Mouse (Mus musculus) liver, adult (tissue): ENCODE results near the gene Soga1.
A peak's percentile ranks its signal among the peaks of the same experiment; 100 is the strongest.

Source experiments
- GATA4 ChIP-seq: IDR thresholded peaks from 2 replicates; pipeline ENCODE4 v1.6.1; 2014; ENCODE audit warnings: mild to moderate bottlenecking, low read length; ENCODE audit not compliant: insufficient replicate concordance

Gene Soga1

DNA sequence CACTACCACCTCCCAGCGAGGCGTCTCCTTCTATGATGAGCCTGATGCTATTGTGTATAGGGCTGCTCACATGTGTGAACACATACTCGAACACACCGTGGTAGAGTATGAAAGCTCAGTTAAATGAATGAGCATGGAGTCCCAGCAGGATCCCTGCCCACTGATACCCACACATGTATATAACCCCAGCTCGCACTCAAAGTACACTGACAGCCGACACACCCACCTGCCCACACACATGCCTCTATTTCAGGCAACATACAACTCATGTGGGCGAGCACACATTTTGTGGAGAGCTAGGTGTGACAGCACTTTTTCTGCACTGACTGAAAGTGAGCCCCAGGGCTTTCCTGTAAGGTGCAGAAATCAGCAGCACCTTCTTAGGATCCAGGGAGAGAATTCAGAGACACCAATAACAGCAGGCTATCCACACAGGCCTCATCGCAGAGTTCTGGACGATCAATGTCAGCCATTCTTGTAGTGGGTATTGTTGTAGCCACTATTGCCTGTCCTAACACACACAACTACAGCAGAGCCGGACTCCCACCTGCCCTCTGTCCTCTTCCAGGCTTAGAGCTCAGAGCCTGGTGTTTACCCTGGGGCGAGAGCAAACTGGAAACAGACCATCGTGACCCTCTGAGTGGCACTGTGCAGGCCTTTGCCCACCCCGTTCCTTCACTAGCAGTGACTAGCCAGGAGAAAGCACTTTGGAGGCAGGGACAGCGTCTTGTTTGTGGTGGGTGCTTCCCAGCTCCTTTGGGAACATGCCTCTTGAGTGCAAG is 8.7 kb upstream of the Soga1 start:
- TF ChIP-seq GATA4 = no peak

DNA sequence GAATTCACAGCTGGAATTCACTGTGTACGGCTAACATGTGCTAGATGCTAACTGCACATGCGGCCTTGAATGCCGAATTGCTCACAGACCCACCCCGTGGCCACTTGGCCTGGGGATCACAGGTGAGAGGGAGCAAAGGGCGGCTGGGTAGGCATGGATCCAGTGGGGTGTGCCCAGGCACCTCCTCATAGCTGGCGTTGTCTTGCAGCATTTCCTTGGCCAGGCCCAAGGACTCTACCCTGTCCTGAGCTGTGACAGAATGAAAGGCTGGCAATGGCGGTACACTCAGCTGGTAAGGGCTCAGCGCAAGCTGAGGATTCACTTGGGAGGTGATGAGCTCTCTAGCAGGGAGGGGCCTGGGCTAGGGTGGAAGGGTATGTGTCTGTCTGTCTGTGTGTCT is 7.7 kb upstream of the Soga1 start, which contains the start of gene Tldc2:
Gene Tldc2, plus strand, starts transcription at position 260 of the 400 bp plus-strand sequence.
- no peak for TF ChIP-seq GATA4

DNA sequence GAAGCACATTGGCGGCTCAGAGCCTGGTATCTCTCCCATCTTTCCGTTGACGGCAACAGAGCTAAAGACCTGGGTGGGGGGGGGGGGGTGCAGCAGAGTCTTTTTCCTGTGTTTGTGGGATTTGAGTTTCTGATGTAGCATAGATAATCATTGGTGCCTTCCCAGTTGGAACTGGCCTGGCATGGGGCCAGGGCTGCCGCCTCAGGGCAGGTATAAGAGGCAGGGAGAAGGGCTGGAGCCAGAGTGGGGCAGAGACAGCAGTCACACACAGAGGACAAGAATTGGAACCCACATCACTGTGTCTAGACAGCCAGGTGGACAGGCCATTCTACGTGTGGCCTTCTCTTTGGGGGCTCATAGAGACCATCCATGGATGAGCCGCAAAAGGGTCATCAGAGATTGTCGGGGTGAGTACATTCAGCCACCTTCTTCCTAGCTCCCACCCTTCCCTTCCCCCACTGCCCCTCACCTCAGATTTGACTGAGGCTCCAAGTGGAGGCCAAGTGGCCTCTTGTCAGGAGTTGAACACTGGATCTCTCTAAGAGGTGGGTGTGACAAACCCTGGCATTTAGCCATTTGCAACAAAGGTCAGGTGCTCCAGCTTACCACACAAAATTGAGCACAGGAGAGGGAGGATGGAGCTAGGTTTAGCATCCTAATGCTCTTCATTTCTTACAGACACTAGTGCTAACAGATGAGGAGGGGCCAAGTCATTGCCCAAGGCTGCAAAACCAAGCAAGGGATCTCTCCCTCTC is 6.0 kb upstream of the Soga1 start:
- no peak for TF ChIP-seq GATA4

DNA sequence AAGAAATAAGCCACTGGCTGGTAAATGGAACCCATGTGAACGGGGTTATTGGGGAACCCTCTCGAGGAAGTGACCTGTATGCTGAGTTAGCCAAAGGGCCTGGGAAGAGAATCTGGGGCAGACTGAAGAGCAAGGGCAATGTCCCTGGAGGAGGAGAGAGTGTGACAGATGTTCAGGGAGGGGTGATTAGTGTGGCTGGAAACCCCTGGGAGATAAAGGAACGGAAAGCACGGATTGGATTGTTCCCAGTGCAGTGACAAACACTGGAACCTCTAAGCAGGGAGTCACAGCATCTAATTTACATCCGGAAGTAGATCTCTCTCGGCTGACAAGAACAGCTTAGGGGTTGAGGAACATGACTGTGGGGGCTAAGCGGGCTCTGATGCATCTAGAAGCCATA is 2.9 kb upstream of the Soga1 start:
- TF ChIP-seq GATA4 = peak; percentile 65; the same call in 1 of the 2 replicates

DNA sequence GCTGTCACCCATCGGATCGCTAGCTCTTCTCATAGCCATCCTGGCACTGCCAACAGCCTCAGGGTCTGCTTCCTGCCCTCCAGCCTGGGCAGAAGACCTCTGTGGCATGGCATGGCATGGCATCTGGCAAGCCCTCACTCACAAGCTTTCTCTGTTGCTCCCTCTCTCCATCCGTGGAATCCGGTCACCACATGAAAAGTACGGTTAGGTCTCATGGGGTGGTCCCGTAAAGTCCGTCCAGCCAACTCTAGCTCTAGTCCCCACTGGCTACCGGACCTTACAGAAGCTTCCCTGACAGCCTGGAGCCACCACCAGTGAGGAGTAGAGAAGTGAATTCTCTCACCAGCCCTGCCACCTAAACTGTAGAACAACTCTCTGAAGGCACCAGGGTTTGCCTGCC is 2.3 kb upstream of the Soga1 start:
- TF ChIP-seq GATA4 = no peak

DNA sequence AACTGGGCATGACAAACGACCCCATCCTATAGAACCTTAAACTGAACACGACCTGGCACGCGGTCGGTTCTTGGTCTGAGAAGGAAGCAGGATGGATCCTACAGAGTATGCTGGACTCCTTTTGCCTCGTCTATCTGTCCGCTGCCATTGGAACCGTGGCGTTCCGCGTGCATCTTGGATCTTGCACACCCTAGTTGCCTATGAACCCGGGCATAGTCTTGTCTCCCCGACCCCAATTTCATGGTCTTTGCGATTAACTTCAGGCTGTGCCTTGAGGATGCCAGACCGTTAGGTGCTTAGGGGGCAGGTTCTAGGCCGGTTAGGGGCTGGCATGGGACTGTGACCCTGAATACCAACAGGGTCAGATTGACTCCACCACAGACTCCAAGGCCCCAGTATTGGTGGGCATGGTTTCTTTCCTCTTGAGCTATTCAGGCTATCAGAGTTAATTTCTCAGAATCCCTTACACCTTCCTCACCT is 687 bp upstream of the Soga1 start:
- no peak for TF ChIP-seq GATA4

DNA sequence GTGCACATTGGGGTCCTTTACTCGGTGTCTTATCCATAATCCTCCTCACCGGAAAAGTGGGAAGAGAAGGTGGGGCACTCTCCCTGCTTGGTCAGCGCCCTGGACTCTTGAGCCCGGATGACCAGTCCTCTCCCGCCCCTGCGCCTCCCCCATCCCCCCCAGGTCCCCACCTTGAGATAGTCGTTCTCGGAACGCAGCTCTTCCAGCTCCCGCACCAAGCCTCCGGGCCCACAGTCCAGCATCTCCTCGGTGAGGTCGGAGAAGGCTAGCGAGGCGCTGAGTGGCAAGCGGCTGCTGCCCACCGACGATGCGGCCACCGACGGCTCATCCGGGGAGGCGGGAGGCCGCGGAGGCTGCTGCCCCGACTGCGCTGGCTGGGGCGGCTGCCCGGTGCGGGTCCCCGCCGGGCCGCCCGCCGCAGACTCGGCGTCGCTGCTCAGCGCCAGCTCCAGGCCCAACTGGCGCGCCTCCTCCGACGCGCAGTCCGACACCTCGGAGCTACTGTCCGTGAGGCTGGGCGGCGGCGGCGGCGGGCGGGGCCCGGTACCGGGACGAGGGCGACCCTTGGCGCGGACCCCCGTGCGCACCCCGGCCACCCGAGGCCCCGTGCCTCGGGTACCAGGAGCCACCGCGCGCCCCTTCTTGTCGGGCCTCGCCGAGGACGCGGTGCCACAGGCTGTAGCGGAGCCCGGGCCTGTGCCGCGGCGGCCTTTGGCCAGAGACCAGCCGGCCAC is 828 bp downstream of the Soga1 start:
- TF ChIP-seq GATA4 = no peak

DNA sequence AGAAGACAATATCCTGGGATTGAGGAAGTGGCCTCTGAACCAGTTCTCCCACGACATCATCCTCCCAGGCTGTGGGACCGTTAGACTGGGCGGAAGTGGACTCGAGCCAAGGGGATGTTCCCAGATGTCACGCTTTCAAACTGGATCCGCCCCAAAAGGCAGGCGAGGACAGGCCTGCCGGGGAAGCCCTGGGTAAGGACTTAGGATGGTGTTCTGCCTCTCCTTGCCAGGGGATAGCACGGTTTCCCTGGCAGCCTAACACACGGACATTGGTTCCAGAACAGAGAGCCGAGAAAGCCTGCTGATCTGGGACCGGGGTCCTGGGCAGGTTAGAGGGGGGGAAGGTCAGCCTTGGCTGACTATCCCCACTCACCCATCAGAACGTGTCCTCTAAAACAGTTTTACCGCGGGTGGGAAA is 1.4 kb downstream of the Soga1 start:
- peak; percentile 26; the same call in 1 of the 2 replicates for TF ChIP-seq GATA4

DNA sequence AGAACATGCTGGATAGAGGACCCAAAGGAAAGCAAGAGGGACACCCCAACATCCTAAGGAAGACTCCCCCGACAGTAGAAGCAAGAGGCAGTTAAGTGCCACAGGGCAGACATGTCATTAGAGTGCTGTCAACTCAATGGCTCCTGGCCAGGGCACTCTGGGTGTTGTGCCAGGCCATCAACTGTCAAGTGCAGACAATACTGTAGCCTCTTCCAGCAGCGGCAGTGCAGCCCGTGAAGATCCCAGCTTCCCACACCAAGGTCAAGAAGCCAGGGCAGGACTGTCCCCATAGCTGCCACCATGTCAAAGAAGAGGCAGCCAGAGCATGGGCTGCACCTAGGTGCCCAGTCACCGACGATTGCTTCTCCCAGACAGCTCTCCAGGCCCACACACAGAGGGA is 1.9 kb downstream of the Soga1 start:
- no peak for TF ChIP-seq GATA4

DNA sequence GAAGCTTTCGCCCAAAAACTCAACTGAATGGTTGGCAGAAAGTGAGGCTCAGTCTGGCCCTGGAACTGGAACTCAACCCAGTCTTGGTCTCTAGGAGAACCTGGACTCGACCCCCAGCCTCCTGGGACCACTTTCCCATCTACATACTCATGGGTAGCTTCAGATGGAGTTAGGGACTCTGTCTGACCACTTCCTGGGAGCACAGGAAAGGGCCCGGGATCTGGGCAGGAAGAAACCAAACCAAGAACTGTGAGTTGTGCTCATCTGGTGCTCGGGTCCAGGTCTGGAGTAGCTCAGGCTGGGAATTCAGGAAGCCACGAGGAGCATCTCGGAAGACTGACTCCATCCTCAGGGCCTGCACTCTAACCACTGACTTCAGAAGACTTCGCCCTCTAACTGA is 2.5 kb downstream of the Soga1 start:
- TF ChIP-seq GATA4 = no peak

DNA sequence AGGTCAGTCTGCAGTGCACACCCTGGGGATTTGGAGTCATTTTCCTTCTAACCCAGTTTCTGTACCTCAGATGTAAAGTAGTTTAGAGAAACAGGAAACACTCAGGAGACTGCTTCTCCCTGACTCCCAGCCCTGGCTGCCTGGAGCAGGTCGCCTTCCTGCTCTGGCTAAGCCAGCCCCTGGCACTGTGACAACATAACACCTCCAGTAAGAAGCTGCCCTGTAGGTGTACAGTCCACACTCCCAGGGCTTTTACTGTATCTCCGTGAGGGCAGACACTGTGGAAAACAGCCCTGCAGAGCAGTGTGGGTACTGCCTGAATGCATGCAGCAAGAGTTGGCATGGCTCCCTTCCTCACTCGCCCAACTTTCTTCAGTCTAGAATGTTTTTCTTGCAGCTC is 3.4 kb downstream of the Soga1 start:
- TF ChIP-seq GATA4 = no peak

DNA sequence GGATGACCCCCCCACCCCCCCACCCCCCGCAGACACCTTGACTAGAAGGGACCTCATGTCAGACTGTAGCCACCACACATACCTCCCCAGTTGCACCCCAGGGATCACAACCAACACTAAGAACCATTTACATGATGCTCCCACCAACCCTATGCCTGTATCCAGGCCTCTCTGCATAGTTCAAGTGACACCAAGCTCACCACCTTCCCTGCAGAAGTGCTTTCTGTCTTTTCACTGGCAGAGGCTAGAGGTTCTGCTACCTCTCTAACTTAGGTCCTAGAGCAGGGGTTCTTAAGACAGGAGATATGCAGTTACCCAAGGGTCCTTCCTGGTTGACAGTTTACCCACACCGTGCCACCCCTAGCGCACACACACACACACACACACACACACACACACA is 3.8 kb downstream of the Soga1 start:
- TF ChIP-seq GATA4 = no peak

DNA sequence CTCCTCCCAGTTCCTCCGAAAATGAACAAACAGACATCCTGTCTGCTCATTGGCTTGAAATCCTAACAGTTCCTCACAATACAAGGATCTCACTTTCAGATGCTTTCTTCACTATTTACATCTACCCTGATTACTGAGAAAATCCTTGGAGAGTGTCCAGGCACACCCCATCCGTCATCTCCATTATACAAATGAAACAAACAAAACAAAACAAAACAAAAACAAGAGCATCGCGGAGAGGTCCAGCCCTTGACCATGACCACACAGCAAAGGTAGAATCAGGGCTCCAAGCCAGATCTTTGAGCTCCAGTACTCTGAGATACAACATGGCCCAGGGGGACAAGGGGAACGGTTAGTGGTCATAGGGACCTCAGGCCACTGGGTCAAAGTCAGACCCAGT is 4.3 kb downstream of the Soga1 start:
- TF ChIP-seq GATA4 = no peak

DNA sequence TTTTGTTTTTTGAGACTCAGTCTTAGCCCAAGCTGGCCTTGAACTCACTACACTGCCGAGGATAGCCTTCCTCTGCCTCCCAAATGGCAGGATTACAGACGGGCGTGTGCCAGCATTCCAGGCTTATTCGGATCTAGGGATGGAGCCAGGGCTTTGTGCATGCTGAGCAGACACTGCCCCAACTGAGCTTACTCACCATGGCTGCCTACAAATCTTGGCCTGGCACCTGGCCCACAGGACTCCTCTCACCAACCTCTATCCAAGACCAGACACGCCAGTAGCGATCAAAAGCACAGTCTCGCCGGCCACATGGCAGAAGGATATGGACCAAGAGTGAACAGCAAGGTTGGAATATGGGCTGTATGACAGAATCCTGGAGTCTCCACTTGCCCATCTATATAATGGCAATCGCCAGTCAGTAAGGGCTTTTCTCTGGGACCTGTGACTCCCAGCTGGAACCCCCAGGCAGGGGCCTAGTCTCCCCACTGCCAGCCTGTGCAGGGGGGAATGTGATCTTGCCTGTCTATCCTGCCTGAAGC is 4.8 kb downstream of the Soga1 start:
- TF ChIP-seq GATA4 = no peak

DNA sequence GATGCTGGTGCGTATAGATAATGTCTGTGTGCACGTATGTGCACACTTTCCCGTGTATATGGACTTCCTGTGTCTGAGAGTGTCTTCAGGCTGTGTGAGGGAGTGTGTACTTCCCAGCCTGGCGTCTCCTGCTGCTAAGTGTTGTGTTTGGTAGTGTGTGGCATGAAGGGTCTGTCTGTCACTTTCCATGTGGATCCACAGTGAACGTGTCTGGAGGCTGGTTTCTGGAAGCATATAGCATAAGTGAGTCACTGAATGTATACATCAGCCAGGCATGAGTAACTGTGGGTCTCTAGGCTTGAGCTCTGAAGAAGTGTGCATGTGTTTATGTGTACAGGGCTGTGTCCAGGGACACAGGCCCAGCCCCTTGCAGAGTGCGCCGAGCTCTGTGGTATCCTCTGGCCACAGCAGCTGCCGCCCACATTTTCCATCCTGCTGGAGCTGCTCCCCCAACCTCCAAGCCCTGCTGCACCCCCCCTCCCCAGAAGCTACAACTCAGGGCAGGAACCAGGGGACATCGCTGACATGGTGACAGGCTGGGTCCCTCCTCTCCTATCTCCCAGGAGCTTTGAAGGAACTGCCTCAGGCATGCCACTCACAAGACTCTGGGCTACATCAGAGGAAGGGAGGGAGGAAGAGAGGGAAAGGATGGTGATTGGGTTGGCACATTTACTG is 5.5 kb downstream of the Soga1 start:
- TF ChIP-seq GATA4 = no peak
